Mouse (Mus musculus): Measurements from ENCODE around the gene Crym.

The Crym gene

GRCm38 (mm10) chr7:120158121-120158613, 43.7 kb downstream of the Crym start:
- DNase-seq: no peak

GRCm38 (mm10) chr7:120157575-120158061, 44.3 kb downstream of the Crym start:
- no peak for DNase-seq

- no peak for DNase-seq
These were observed 45.0 kb downstream of the Crym start for GRCm38 (mm10) chr7:120156841-120157409.

- no peak for DNase-seq
These were observed 51.0 kb downstream of the Crym start for GRCm38 (mm10) chr7:120150898-120151297.

GRCm38 (mm10) chr7:120150257-120150656, 51.7 kb downstream of the Crym start:
- no peak for DNase-seq

GRCm38 (mm10) chr7:120145191-120145590, 56.7 kb downstream of the Crym start, which contains the start of gene Zp2:
Gene Zp2 (minus strand): TSS chr7:120145291.
- no peak for DNase-seq

GRCm38 (mm10) chr7:120142743-120143142, 59.2 kb downstream of the Crym start:
- DNase-seq: no peak
